Mouse (Mus musculus): ENCODE data around the gene Mecr.
A peak's percentile ranks its signal among the peaks of the same experiment; 100 is the strongest.
"Not testable (repeated sequence)": the region's sequence is repeated elsewhere in the genome, so short reads cannot be mapped to it uniquely, and the experiment has no call there.

Mecr gene

GRCm38 (mm10) chr4:131843290-131843743 is at the start of gene Mecr:
Mecr (plus strand) TSS chr4:131843470.
- peak; percentile 77 for DNase-seq (ENCODE audit: low read depth, low spot score)

GRCm38 (mm10) chr4:131796312-131797080 is 46.8 kb upstream of the Mecr start:
- DNase-seq (ENCODE audit: low read depth, low spot score), result no peak

- DNase-seq (ENCODE audit: low read depth, low spot score), result no peak
These were observed 45.8 kb upstream of the Mecr start for GRCm38 (mm10) chr4:131797483-131797882.

GRCm38 (mm10) chr4:131797920-131798319 is 45.4 kb upstream of the Mecr start:
- DNase-seq (ENCODE audit: low read depth, low spot score), result no peak

GRCm38 (mm10) chr4:131798968-131799367 is 44.3 kb upstream of the Mecr start:
- no peak for DNase-seq (ENCODE audit: low read depth, low spot score)

- DNase-seq (ENCODE audit: low read depth, low spot score), result no peak
These were observed 39.4 kb upstream of the Mecr start for GRCm38 (mm10) chr4:131803846-131804245.

GRCm38 (mm10) chr4:131804732-131805131 is 38.5 kb upstream of the Mecr start:
- not testable (repeated sequence) for DNase-seq (ENCODE audit: low read depth, low spot score)

- no peak for DNase-seq (ENCODE audit: low read depth, low spot score)
These were observed 38.0 kb upstream of the Mecr start for GRCm38 (mm10) chr4:131805255-131805654.

GRCm38 (mm10) chr4:131812458-131812857 is 30.8 kb upstream of the Mecr start:
- no peak for DNase-seq (ENCODE audit: low read depth, low spot score)

- no peak for DNase-seq (ENCODE audit: low read depth, low spot score)
These were observed 29.5 kb upstream of the Mecr start for GRCm38 (mm10) chr4:131813798-131814197.

- DNase-seq (ENCODE audit: low read depth, low spot score), result no peak
These were observed 28.4 kb upstream of the Mecr start for GRCm38 (mm10) chr4:131814869-131815268.

GRCm38 (mm10) chr4:131815774-131816173 is 27.5 kb upstream of the Mecr start:
- no peak for DNase-seq (ENCODE audit: low read depth, low spot score)

GRCm38 (mm10) chr4:131818926-131819325 is 24.3 kb upstream of the Mecr start:
- DNase-seq (ENCODE audit: low read depth, low spot score), result no peak

GRCm38 (mm10) chr4:131821161-131821731 is 22.0 kb upstream of the Mecr start:
- peak; percentile 78 for DNase-seq (ENCODE audit: low read depth, low spot score)

GRCm38 (mm10) chr4:131822583-131822982 is 20.7 kb upstream of the Mecr start:
- DNase-seq (ENCODE audit: low read depth, low spot score), result no peak

- DNase-seq (ENCODE audit: low read depth, low spot score), result no peak
These were observed 18.3 kb upstream of the Mecr start for GRCm38 (mm10) chr4:131824939-131825338.

- no peak for DNase-seq (ENCODE audit: low read depth, low spot score)
These were observed 17.4 kb upstream of the Mecr start for GRCm38 (mm10) chr4:131825830-131826229.

- no peak for DNase-seq (ENCODE audit: low read depth, low spot score)
These were observed 16.4 kb upstream of the Mecr start for GRCm38 (mm10) chr4:131826905-131827304.

- no peak for DNase-seq (ENCODE audit: low read depth, low spot score)
These were observed 14.1 kb upstream of the Mecr start for GRCm38 (mm10) chr4:131829123-131829522.

GRCm38 (mm10) chr4:131831546-131832045 is 11.7 kb upstream of the Mecr start:
- no peak for DNase-seq (ENCODE audit: low read depth, low spot score)

- no peak for DNase-seq (ENCODE audit: low read depth, low spot score)
These were observed 10.4 kb upstream of the Mecr start for GRCm38 (mm10) chr4:131832759-131833407.

GRCm38 (mm10) chr4:131833971-131834609 is 9.2 kb upstream of the Mecr start:
- DNase-seq (ENCODE audit: low read depth, low spot score), result no peak
